Mouse (Mus musculus): ENCODE measurements around the gene Gm28845. TPM values are rescaled to one million over a fixed set of nuclear protein-coding genes. Genes with fewer than 3 reads are reported as not detected.

Gene Gm28845
- polyA plus RNA-seq, 1 experiment from 2014 or later: not detected

GRCm38 (mm10) chr1:65112807-65113196 is 6.6 kb downstream of the Gm28845 start:
- no peak overlapping the region for H3K4me3 ChIP-seq (ENCODE audit: low read depth, low read length)
- WGBS: 49% methylated on average over 14 of the region's 14 CpGs
- H3K27me3 ChIP-seq (ENCODE audit: control insufficient read depth, insufficient read depth, low read length): no peaks in the 10 kb centered on the region
- H3K36me3 ChIP-seq (ENCODE audit: control insufficient read depth, insufficient read depth, low read length): no peaks in the 10 kb centered on the region
- H3K27ac ChIP-seq (ENCODE audit: low read depth, low read length): no peak overlapping the region
- no peak overlapping the region; the same call in 1 of the 2 replicates for H3K4me2 ChIP-seq (replicated peaks; ENCODE audit: low read depth, low read length)
- no peaks in the 10 kb centered on the region for H3K4me1 ChIP-seq (replicated peaks; ENCODE audit: control insufficient read depth, insufficient read depth, low read length)
- ATAC-seq (ENCODE audit: low FRiP score): peak; percentile 35; the same call in 1 of the 2 replicates
- H3K9ac ChIP-seq (ENCODE audit: low read depth, low read length): no peak overlapping the region
- peak; percentile 20 for DNase-seq (ENCODE audit: low spot score)
- H3K9me3 ChIP-seq (ENCODE audit: control insufficient read depth, low read length): no peaks in the 10 kb centered on the region

- H3K4me3 ChIP-seq (ENCODE audit: low read depth, low read length): no peak overlapping the region
- H3K36me3 ChIP-seq (ENCODE audit: control insufficient read depth, insufficient read depth, low read length): no peaks in the 10 kb centered on the region
- ATAC-seq (ENCODE audit: low FRiP score): peak; percentile 73; the same call in 1 of the 2 replicates
- no peaks in the 10 kb centered on the region for H3K27me3 ChIP-seq (ENCODE audit: control insufficient read depth, insufficient read depth, low read length)
- no peak overlapping the region for H3K9ac ChIP-seq (ENCODE audit: low read depth, low read length)
- H3K4me1 ChIP-seq (replicated peaks; ENCODE audit: control insufficient read depth, insufficient read depth, low read length): no peaks in the 10 kb centered on the region
- no peaks in the 10 kb centered on the region for H3K9me3 ChIP-seq (ENCODE audit: control insufficient read depth, low read length)
- DNase-seq (ENCODE audit: low spot score): peak; percentile 92
- WGBS: 16% methylated on average over 8 of the region's 8 CpGs
- no peak overlapping the region for H3K4me2 ChIP-seq (replicated peaks; ENCODE audit: low read depth, low read length)
- H3K27ac ChIP-seq (ENCODE audit: low read depth, low read length): no peak overlapping the region
Measured at GRCm38 (mm10) chr1:65112031-65112806, 7.1 kb downstream of the Gm28845 start.

GRCm38 (mm10) chr1:65109756-65110435 is 9.5 kb downstream of the Gm28845 start:
- Histone ChIP-seq H3K36me3 (ENCODE audit: control insufficient read depth, insufficient read depth, low read length) (no peaks in the 10 kb centered on the region), H3K4me2 (replicated peaks; ENCODE audit: low read depth, low read length) (no peak overlapping the region), H3K4me3 (ENCODE audit: low read depth, low read length) (no peak overlapping the region), H3K4me1 (replicated peaks; ENCODE audit: control insufficient read depth, insufficient read depth, low read length) (no peaks in the 10 kb centered on the region), H3K9ac (ENCODE audit: low read depth, low read length) (no peak overlapping the region), H3K27ac (ENCODE audit: low read depth, low read length) (no peak overlapping the region), H3K27me3 (ENCODE audit: control insufficient read depth, insufficient read depth, low read length) (no peaks in the 10 kb centered on the region), H3K9me3 (ENCODE audit: control insufficient read depth, low read length) (no peaks in the 10 kb centered on the region)
- DNase-seq (ENCODE audit: low spot score): no peak
- no peak for ATAC-seq (ENCODE audit: low FRiP score)
- 72% methylated on average over 25 of the region's 25 CpGs for WGBS

GRCm38 (mm10) chr1:65109196-65109595 is 10.2 kb downstream of the Gm28845 start:
- Histone ChIP-seq H3K27me3 (ENCODE audit: control insufficient read depth, insufficient read depth, low read length) (no peaks in the 10 kb centered on the region), H3K9me3 (ENCODE audit: control insufficient read depth, low read length) (no peaks in the 10 kb centered on the region), H3K27ac (ENCODE audit: low read depth, low read length) (no peak overlapping the region), H3K9ac (ENCODE audit: low read depth, low read length) (no peak overlapping the region), H3K4me3 (ENCODE audit: low read depth, low read length) (no peak overlapping the region), H3K36me3 (ENCODE audit: control insufficient read depth, insufficient read depth, low read length) (no peaks in the 10 kb centered on the region), H3K4me2 (replicated peaks; ENCODE audit: low read depth, low read length) (no peak overlapping the region), H3K4me1 (replicated peaks; ENCODE audit: control insufficient read depth, insufficient read depth, low read length) (no peaks in the 10 kb centered on the region)
- DNase-seq (ENCODE audit: low spot score): no peak
- no peak for ATAC-seq (ENCODE audit: low FRiP score)
- WGBS: 87% methylated on average over 8 of the region's 8 CpGs

GRCm38 (mm10) chr1:65107654-65108279 is 11.6 kb downstream of the Gm28845 start:
- WGBS: 84% methylated on average over 10 of the region's 10 CpGs

GRCm38 (mm10) chr1:65103273-65103672 is 16.1 kb downstream of the Gm28845 start, which contains the start of gene Cryga:
Cryga (minus strand) TSS chr1:65103373.
- H3K4me1 ChIP-seq (replicated peaks; ENCODE audit: control insufficient read depth, insufficient read depth, low read length): no peaks in the 10 kb centered on the region
- DNase-seq (ENCODE audit: low spot score) (no peak), ATAC-seq (ENCODE audit: low FRiP score) (no peak)
- H3K36me3 ChIP-seq (ENCODE audit: control insufficient read depth, insufficient read depth, low read length): no peaks in the 10 kb centered on the region
- H3K27ac ChIP-seq (ENCODE audit: low read depth, low read length): no peak within 1 kb of the TSS
- WGBS: 83% methylated on average over 11 of the region's 11 CpGs
- no peaks in the 10 kb centered on the region for H3K9me3 ChIP-seq (ENCODE audit: control insufficient read depth, low read length)
- no peak within 1 kb of the TSS for H3K4me2 ChIP-seq (replicated peaks; ENCODE audit: low read depth, low read length)
- no peak within 1 kb of the TSS for H3K9ac ChIP-seq (ENCODE audit: low read depth, low read length)
- H3K27me3 ChIP-seq (ENCODE audit: control insufficient read depth, insufficient read depth, low read length): no peaks in the 10 kb centered on the region
- H3K4me3 ChIP-seq (ENCODE audit: low read depth, low read length): no peak within 1 kb of the TSS

More at GRCm38 (mm10) chr1:65107654-65108279, 11.6 kb downstream of the Gm28845 start:
- no peak overlapping the region for H3K4me2 ChIP-seq (replicated peaks; ENCODE audit: low read depth, low read length)
- H3K9ac ChIP-seq (ENCODE audit: low read depth, low read length): no peak overlapping the region
- DNase-seq (ENCODE audit: low spot score) (no peak), ATAC-seq (ENCODE audit: low FRiP score) (no peak)
- no peak overlapping the region for H3K4me3 ChIP-seq (ENCODE audit: low read depth, low read length)
- H3K4me1 ChIP-seq (replicated peaks; ENCODE audit: control insufficient read depth, insufficient read depth, low read length): no peaks in the 10 kb centered on the region
- H3K27ac ChIP-seq (ENCODE audit: low read depth, low read length): no peak overlapping the region
- H3K36me3 ChIP-seq (ENCODE audit: control insufficient read depth, insufficient read depth, low read length): no peaks in the 10 kb centered on the region
- H3K9me3 ChIP-seq (ENCODE audit: control insufficient read depth, low read length): no peaks in the 10 kb centered on the region
- no peaks in the 10 kb centered on the region for H3K27me3 ChIP-seq (ENCODE audit: control insufficient read depth, insufficient read depth, low read length)

- H3K4me2 ChIP-seq (replicated peaks; ENCODE audit: low read depth, low read length): no peak overlapping the region
- no peak for ATAC-seq (ENCODE audit: low FRiP score)
- 79% methylated on average over 3 of the region's 3 CpGs for WGBS
- H3K4me1 ChIP-seq (replicated peaks; ENCODE audit: control insufficient read depth, insufficient read depth, low read length): no peaks in the 10 kb centered on the region
- no peak overlapping the region for H3K9ac ChIP-seq (ENCODE audit: low read depth, low read length)
- H3K36me3 ChIP-seq (ENCODE audit: control insufficient read depth, insufficient read depth, low read length): no peaks in the 10 kb centered on the region
- DNase-seq (ENCODE audit: low spot score): no peak
- no peak overlapping the region for H3K27ac ChIP-seq (ENCODE audit: low read depth, low read length)
- no peaks in the 10 kb centered on the region for H3K27me3 ChIP-seq (ENCODE audit: control insufficient read depth, insufficient read depth, low read length)
- H3K9me3 ChIP-seq (ENCODE audit: control insufficient read depth, low read length): no peaks in the 10 kb centered on the region
- H3K4me3 ChIP-seq (ENCODE audit: low read depth, low read length): no peak overlapping the region
Measured at GRCm38 (mm10) chr1:65096953-65097352, 22.4 kb downstream of the Gm28845 start.

GRCm38 (mm10) chr1:65091566-65091965 is 27.8 kb downstream of the Gm28845 start:
- Histone ChIP-seq H3K27ac (ENCODE audit: low read depth, low read length) (no peak overlapping the region), H3K9ac (ENCODE audit: low read depth, low read length) (no peak overlapping the region), H3K4me3 (ENCODE audit: low read depth, low read length) (no peak overlapping the region), H3K36me3 (ENCODE audit: control insufficient read depth, insufficient read depth, low read length) (no peaks in the 10 kb centered on the region), H3K4me2 (replicated peaks; ENCODE audit: low read depth, low read length) (no peak overlapping the region), H3K9me3 (ENCODE audit: control insufficient read depth, low read length) (no peaks in the 10 kb centered on the region), H3K27me3 (ENCODE audit: control insufficient read depth, insufficient read depth, low read length) (no peaks in the 10 kb centered on the region), H3K4me1 (replicated peaks; ENCODE audit: control insufficient read depth, insufficient read depth, low read length) (no peaks in the 10 kb centered on the region)
- 90% methylated on average over 3 of the region's 3 CpGs for WGBS
- ATAC-seq (ENCODE audit: low FRiP score) (no peak), DNase-seq (ENCODE audit: low spot score) (no peak)

Data from hindbrain, embryonic 11.5 days (tissue).